Mouse (Mus musculus): ENCODE data around the gene Ptger3.

Gene Ptger3

GRCm38 (mm10) chr3:157566725-157567565 is at the start of gene Ptger3:
Gene Ptger3 (plus strand): TSS chr3:157566892.
- DNase-seq (ENCODE audit: low spot score), result no peak

- DNase-seq (ENCODE audit: low spot score), result no peak
Observed at GRCm38 (mm10) chr3:157517992-157518391, 48.7 kb upstream of the Ptger3 start.

- no peak for DNase-seq (ENCODE audit: low spot score)
Observed at GRCm38 (mm10) chr3:157520433-157520832, 46.3 kb upstream of the Ptger3 start.

GRCm38 (mm10) chr3:157523834-157524233 is 42.9 kb upstream of the Ptger3 start:
- DNase-seq (ENCODE audit: low spot score), result no peak

- DNase-seq (ENCODE audit: low spot score), result no peak
Observed at GRCm38 (mm10) chr3:157531585-157531984, 35.1 kb upstream of the Ptger3 start.

- peak; percentile 83 for DNase-seq (ENCODE audit: low spot score)
Observed at GRCm38 (mm10) chr3:157533964-157534785, 32.5 kb upstream of the Ptger3 start, which contains the start of gene Zranb2. Gene Zranb2 (plus strand): TSS chr3:157534160.

- DNase-seq (ENCODE audit: low spot score), result no peak
Observed at GRCm38 (mm10) chr3:157534786-157535415, 31.8 kb upstream of the Ptger3 start.

- no peak for DNase-seq (ENCODE audit: low spot score)
Observed at GRCm38 (mm10) chr3:157549323-157549722, 17.4 kb upstream of the Ptger3 start.

GRCm38 (mm10) chr3:157549758-157550600 is 16.7 kb upstream of the Ptger3 start:
- no peak for DNase-seq (ENCODE audit: low spot score)

- no peak for DNase-seq (ENCODE audit: low spot score)
Observed at GRCm38 (mm10) chr3:157565196-157565595, 1.5 kb upstream of the Ptger3 start.

GRCm38 (mm10) chr3:157567566-157568132 is 957 bp downstream of the Ptger3 start:
- no peak for DNase-seq (ENCODE audit: low spot score)

- no peak for DNase-seq (ENCODE audit: low spot score)
Observed at GRCm38 (mm10) chr3:157572011-157572410, 5.3 kb downstream of the Ptger3 start.

GRCm38 (mm10) chr3:157575441-157576342 is 9.0 kb downstream of the Ptger3 start:
- no peak for DNase-seq (ENCODE audit: low spot score)

GRCm38 (mm10) chr3:157576343-157576722 is 9.6 kb downstream of the Ptger3 start:
- DNase-seq (ENCODE audit: low spot score), result no peak

GRCm38 (mm10) chr3:157576862-157577261 is 10.2 kb downstream of the Ptger3 start:
- no peak for DNase-seq (ENCODE audit: low spot score)

GRCm38 (mm10) chr3:157578469-157579170 is 11.9 kb downstream of the Ptger3 start:
- no peak for DNase-seq (ENCODE audit: low spot score)

- no peak for DNase-seq (ENCODE audit: low spot score)
Observed at GRCm38 (mm10) chr3:157579376-157579775, 12.7 kb downstream of the Ptger3 start.

GRCm38 (mm10) chr3:157580299-157580698 is 13.6 kb downstream of the Ptger3 start:
- no peak for DNase-seq (ENCODE audit: low spot score)

- no peak for DNase-seq (ENCODE audit: low spot score)
Observed at GRCm38 (mm10) chr3:157581755-157582154, 15.1 kb downstream of the Ptger3 start.
